Mouse (Mus musculus) embryonic facial prominence, embryonic 12.5 days (tissue): Measurements from ENCODE around the gene Dcaf10. TPM values are rescaled to one million over a fixed set of nuclear protein-coding genes. Genes with fewer than 3 reads are reported as not detected.

Experiments
- ATAC-seq: fragments of 200-750 bp; cut with Nextera tagmentation; 2 replicates; pipeline ENCODE4 v1.8.0; 2017; ENCODE audit not compliant: insufficient number of reproducible peaks, insufficient read depth, low FRiP score, low TSS enrichment
- H3K27ac ChIP-seq: fragments of 300-500 bp; sonication (generic); 2 replicates; pipeline ENCODE4 v1.5.1; 2016; ENCODE audit warnings: mild to moderate bottlenecking
- H3K27me3 ChIP-seq: fragments of 300-500 bp; sonication (generic); 2 replicates; pipeline ENCODE4 v1.6.1; 2016; ENCODE audit warnings: mild to moderate bottlenecking, moderate library complexity
- H3K36me3 ChIP-seq: fragments of 300-500 bp; sonication (generic); 2 replicates; pipeline ENCODE4 v1.6.1; 2016; ENCODE audit warnings: mild to moderate bottlenecking
- H3K4me1 ChIP-seq: fragments of 300-500 bp; sonication (generic); 2 replicates; pipeline ENCODE4 v1.6.1; 2016
- H3K4me2 ChIP-seq: fragments of 300-500 bp; sonication (generic); replicated peaks from 2 replicates; pipeline ENCODE4 v1.6.1; 2016; ENCODE audit warnings: mild to moderate bottlenecking, moderate library complexity
- H3K4me3 ChIP-seq: fragments of 300-500 bp; sonication (generic); 2 replicates; pipeline ENCODE4 v1.5.1; 2016; ENCODE audit warnings: mild to moderate bottlenecking
- H3K9ac ChIP-seq: fragments of 300-500 bp; sonication (generic); 2 replicates; pipeline ENCODE4 v1.6.1; 2016; ENCODE audit warnings: mild to moderate bottlenecking, moderate library complexity
- H3K9me3 ChIP-seq: fragments of 300-500 bp; sonication (generic); 2 replicates; pipeline ENCODE4 v1.6.1; 2016; ENCODE audit warnings: mild to moderate bottlenecking, moderate library complexity
- WGBS: fragments of 180-500 bp; shearing (Covaris S2); methylation state at CpG from one replicate; pipeline ENCODE4 v1.1.7; 2016; 5-methylcytosine and 5-hydroxymethylcytosine counted together
- polyA plus RNA-seq: library from polyadenylated mRNA; unstranded; fragments of >200 nt; fragmentation: Nextera tagmentation; extraction: Ambion mirVana; gene quantifications from 2 replicates; pipeline ENCODE4 v1.2.1, GENCODE M21; 2016

Dcaf10 gene
- 18.4 and 20.1 TPM in 2 replicates for polyA plus RNA-seq

DNA sequence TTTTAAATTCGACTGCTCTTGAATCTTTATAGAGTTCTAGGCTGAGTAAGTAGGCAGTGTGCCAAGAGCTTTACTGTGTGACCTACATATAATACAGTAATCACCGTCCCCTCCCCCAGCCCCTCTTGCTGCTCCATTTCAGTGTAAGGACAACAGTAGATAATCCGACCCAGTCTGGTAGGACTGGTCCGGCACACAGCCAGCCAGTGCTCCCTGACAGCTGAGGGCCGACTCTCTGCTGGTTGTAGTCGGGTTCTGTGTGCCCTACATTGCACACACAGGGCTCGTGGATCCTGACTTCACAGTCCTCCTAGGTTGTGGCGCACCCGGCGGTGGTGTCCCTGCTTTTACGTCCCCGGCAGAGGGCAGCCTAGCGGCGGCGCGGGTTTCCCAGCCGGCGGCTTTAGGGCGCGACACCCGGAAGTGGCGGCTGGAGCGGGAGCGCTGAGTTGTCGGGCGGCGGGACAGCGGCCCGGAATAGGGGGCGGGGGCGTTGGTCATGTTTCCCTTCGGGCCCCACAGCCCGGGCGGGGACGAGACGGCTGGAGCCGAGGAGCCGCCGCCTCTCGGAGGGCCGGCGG is at the start of gene Dcaf10:
Dcaf10 (plus strand) TSS at position 433 of the 581 bp plus-strand sequence.
- Histone ChIP-seq H3K36me3 (no peaks in the 10 kb centered on the region), H3K4me1 (peaks cover 12% of the 10 kb centered on the region), H3K4me2 (peak within 1 kb of the TSS; percentile 77), H3K4me3 (peak within 1 kb of the TSS; percentile 97), H3K27ac (peak within 1 kb of the TSS; percentile 97), H3K9ac (peak within 1 kb of the TSS; percentile 97), H3K9me3 (no peaks in the 10 kb centered on the region), H3K27me3 (no peaks in the 10 kb centered on the region)
- WGBS: 2% methylated on average over 38 of the region's 42 CpGs
- ATAC-seq: peak; percentile 91

DNA sequence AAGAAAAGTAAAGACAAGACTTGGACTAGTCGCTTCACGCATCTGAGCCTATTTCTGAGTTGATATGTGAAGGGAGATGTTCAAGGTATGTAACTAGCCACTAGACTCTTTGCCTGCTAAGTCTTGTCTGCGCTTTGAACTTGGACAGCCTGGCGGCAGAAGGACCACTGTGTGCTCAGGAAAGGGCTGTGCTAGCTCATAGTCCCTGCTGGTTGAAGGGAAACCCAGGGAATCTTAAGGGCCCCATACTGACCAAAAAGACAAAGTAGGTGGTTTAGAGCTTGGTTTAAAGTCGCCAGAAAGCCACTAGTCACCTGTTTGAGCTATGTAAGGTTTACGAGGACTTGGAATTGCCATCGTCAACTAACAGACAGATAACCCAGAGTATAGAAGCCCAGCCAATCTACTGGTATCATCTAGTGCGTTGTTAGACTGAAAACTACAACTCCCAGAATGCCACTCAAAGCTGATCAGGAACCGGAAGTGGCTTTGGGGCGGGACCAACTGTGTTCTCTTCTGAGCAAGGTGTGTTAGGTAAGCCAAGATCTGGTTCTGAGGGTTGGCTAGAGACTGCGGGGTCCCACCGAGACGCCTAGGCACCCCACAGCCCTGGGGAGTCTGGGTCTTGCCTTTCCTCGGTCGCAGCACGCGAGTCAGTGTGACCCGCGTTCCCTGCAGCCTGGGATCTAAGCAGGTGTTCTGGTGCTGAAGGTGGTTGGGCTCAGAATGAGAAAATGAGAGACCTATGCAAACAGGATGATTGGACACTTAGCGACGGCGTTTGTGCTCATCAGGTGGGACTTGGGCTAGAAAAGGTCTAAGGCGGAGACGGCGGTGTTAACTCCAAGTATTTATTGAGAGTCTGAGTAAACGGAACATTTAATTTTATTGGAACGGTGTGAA is 45.0 kb upstream of the Dcaf10 start, which contains the start of gene Trmt10b:
Trmt10b (plus strand) TSS at position 466 of the 903 bp plus-strand sequence.
- no peak within 1 kb of the TSS for H3K27ac ChIP-seq
- peaks cover 6% of the 10 kb centered on the region; the same call in 1 of the 2 replicates for H3K4me1 ChIP-seq
- 0 out of 2 replicates have a peak, but pooled peaks have one; percentile 74 for ATAC-seq
- peak within 1 kb of the TSS; percentile 65 for H3K9ac ChIP-seq
- peak within 1 kb of the TSS; percentile 61 for H3K4me2 ChIP-seq
- no peaks in the 10 kb centered on the region for H3K27me3 ChIP-seq
- 21% methylated on average over 27 of the region's 27 CpGs for WGBS
- no peaks in the 10 kb centered on the region for H3K9me3 ChIP-seq
- H3K36me3 ChIP-seq: peaks cover 9% of the 10 kb centered on the region; the same call in 1 of the 2 replicates
- H3K4me3 ChIP-seq: peak within 1 kb of the TSS; percentile 80

DNA sequence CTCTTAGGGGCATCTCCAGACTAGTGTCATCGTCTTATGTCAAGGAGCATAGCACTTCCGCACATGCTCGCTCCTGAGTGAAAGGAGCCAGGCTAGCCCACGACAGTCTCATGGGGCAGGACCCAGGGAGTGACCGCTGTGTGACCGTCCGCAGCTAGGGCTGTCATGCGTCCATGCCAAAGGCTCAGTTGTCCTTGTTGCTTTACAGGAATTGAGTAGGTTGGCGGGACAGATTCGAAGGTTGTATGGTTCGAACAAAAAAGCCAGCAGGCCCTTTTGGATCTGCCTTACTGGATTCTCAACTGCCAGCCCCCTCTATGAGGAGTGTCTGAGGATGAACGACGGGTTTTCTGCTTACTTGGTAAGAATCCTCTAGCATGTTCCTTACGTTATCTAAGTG is 36.4 kb upstream of the Dcaf10 start:
- no peak overlapping the region for H3K9ac ChIP-seq
- no peaks in the 10 kb centered on the region for H3K27me3 ChIP-seq
- ATAC-seq: no peak
- H3K4me3 ChIP-seq: no peak overlapping the region
- H3K9me3 ChIP-seq: no peaks in the 10 kb centered on the region
- WGBS: 97% methylated on average over 14 of the region's 14 CpGs
- H3K27ac ChIP-seq: no peak overlapping the region
- H3K4me1 ChIP-seq: no peaks in the 10 kb centered on the region
- peaks cover 63% of the 10 kb centered on the region for H3K36me3 ChIP-seq
- H3K4me2 ChIP-seq: no peak overlapping the region

DNA sequence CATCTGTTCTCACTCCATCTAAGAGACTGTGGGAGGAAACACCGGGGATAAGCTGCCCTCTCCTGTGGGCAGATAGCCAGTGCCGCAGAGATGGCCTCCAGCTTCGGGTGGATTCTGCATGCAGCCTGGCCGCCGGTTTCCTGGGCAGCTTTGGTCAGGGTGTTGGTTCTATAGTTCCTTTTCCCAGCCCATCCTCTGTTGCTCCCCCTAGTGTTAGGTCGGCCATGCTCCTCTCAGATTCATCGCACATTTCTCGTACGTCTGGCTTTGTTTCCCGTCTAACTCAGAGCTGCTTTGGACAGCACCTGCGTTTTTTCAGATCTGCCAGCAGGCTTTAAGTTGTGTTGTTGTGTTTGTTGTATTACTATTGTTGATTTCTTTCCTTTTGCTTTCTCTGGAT is 33.9 kb upstream of the Dcaf10 start:
- H3K4me3 ChIP-seq: no peak overlapping the region
- H3K36me3 ChIP-seq: peaks cover 43% of the 10 kb centered on the region
- no peaks in the 10 kb centered on the region for H3K27me3 ChIP-seq
- no peaks in the 10 kb centered on the region for H3K4me1 ChIP-seq
- no peaks in the 10 kb centered on the region for H3K9me3 ChIP-seq
- H3K4me2 ChIP-seq: no peak overlapping the region
- ATAC-seq: no peak
- WGBS: 43% methylated on average over 11 of the region's 11 CpGs
- no peak overlapping the region for H3K27ac ChIP-seq
- no peak overlapping the region for H3K9ac ChIP-seq

DNA sequence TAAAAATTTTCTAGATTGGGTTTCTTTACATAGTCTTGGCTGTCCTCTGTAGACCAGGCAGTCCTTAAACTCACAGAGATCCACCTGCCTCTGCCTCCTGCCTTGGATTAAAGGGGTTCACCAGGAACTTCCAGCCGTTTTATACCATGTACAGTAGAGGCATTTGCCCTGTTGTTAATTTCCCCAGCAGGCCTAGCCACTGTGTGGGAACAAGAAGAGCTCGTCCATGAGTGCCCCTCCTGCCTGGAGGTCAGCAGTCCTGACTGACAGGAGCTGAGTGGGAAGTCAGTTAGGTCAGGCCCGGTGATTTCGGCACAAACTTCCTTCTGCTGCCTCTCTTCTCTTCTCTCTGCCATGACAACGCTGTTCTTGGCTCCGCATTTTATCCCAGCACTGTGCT is 33.3 kb upstream of the Dcaf10 start:
- ATAC-seq: no peak
- no peak overlapping the region for H3K9ac ChIP-seq
- no peaks in the 10 kb centered on the region for H3K9me3 ChIP-seq
- H3K4me2 ChIP-seq: no peak overlapping the region
- H3K27ac ChIP-seq: no peak overlapping the region
- H3K27me3 ChIP-seq: no peaks in the 10 kb centered on the region
- H3K4me3 ChIP-seq: no peak overlapping the region
- WGBS: 89% methylated on average over 6 of the region's 6 CpGs
- peaks cover 42% of the 10 kb centered on the region for H3K36me3 ChIP-seq
- no peaks in the 10 kb centered on the region for H3K4me1 ChIP-seq

DNA sequence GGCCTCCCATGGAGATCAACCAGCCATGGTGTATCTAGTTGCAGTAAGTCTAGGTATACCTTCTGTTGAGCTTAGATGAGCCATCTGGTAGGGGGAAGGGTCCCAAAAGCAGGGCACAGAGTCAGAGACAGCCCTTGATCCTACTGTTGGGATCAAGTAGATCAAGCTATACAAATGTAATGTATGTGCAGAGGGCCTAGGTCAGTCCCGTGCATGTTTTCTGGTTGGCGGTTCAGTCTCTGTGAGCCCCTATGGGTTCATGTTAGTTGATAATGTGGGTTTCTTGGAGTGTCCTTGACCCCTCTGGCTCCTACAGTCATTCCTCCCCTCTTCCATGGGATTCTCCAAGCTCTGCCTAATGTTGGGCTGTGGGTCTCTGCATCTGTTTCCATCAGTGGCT is 30.8 kb upstream of the Dcaf10 start:
- ATAC-seq: no peak

DNA sequence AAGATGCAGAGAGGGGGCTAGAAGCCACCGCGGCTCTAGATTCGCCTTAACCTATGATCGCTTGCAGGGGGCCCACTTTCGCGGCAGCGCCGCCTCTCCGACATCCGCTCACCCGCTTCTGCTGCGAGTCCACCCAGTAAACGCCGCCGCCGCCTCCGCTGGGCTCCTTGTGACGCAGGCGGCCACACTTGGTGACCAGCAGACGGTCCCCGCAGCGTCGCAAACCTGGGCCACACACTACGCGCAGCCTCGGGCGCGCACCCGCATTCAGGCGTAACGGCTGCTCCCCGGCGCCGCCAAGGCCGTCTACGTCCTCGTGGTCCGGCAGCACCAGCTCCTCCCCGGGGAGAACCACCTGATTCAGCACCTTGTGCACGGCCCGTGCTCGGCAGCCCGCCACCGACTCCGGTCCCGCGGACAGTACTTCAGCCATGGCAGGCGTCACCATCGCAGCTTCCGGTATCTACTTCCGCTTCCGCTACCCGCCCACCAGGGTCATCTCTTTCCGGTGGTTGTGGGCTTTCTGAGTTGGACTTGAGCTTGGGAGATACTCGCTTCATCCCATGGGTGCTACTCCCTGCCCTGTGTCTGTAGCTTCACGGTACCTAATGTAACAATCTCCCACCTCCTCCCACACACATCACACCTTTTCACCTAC is 21.6 kb upstream of the Dcaf10 start:
- peak overlapping the region; percentile 89 for H3K9ac ChIP-seq
- peak overlapping the region; percentile 93 for H3K4me3 ChIP-seq
- H3K36me3 ChIP-seq: peaks cover 26% of the 10 kb centered on the region
- peaks cover 16% of the 10 kb centered on the region for H3K27me3 ChIP-seq
- H3K4me1 ChIP-seq: peaks cover 9% of the 10 kb centered on the region
- H3K27ac ChIP-seq: peak overlapping the region; percentile 61; the same call in 1 of the 2 replicates
- H3K4me2 ChIP-seq: peak overlapping the region; percentile 68
- no peaks in the 10 kb centered on the region for H3K9me3 ChIP-seq
- WGBS: under 1% methylated on average over 50 of the region's 56 CpGs
- peak; percentile 60; the same call in 1 of the 2 replicates for ATAC-seq

More for the DNA sequence above, 30.8 kb upstream of the Dcaf10 start:
- Histone ChIP-seq H3K9me3 (no peaks in the 10 kb centered on the region), H3K9ac (no peak overlapping the region), H3K4me3 (no peak overlapping the region), H3K27ac (no peak overlapping the region), H3K4me2 (no peak overlapping the region), H3K4me1 (no peaks in the 10 kb centered on the region), H3K36me3 (peaks cover 44% of the 10 kb centered on the region), H3K27me3 (no peaks in the 10 kb centered on the region)
- WGBS: 93% methylated on average over 2 of the region's 2 CpGs

DNA sequence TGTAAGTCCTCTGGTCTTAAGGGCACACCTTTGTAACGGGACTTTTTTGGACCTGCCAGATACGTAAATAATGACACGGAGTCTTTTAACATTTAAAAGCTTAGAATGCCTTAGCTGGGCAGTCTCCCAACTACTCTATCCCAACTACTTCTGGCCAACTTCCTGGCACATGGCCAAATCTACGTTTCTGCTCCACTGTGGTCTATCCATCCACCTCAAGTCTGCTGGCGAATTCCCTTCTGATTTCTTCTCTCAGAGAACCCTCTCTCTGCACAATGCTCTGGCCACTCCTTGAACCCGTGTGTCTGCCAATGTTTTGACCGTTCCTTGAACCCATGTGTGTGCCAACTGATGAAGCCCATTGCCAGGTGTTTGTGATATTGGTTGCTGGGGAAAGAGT is 10.8 kb upstream of the Dcaf10 start:
- Histone ChIP-seq H3K9ac (no peak overlapping the region), H3K27ac (no peak overlapping the region), H3K4me1 (no peaks in the 10 kb centered on the region), H3K4me2 (no peak overlapping the region), H3K27me3 (peaks cover 3% of the 10 kb centered on the region; the same call in 1 of the 2 replicates), H3K36me3 (no peaks in the 10 kb centered on the region), H3K9me3 (no peaks in the 10 kb centered on the region), H3K4me3 (no peak overlapping the region)
- no peak for ATAC-seq
- 82% methylated on average over 7 of the region's 7 CpGs for WGBS

DNA sequence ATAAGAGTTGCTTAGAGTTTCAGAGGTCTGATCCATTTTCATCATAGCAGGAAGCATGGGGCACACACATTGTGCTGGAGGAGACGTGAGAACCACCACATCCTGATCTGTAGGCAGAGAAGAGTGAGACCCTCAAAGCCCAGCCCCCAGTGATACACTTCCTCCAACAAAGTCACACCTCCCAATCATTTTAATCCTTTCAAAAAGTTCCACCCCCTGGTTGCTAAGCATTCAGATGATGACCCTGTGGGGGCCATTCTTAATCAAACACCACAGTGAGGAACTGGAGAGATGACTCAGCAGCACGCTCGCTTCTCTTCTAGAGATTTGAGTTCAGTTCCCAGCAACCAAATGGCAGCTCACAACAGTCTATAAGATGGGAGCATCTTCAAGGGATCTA is 9.4 kb upstream of the Dcaf10 start:
- Histone ChIP-seq H3K27me3 (peaks cover 3% of the 10 kb centered on the region; the same call in 1 of the 2 replicates), H3K9ac (no peak overlapping the region), H3K4me2 (no peak overlapping the region), H3K36me3 (no peaks in the 10 kb centered on the region), H3K9me3 (no peaks in the 10 kb centered on the region), H3K4me3 (no peak overlapping the region), H3K4me1 (no peaks in the 10 kb centered on the region), H3K27ac (no peak overlapping the region)
- WGBS: 62% methylated on average over 3 of the region's 3 CpGs
- no peak for ATAC-seq

DNA sequence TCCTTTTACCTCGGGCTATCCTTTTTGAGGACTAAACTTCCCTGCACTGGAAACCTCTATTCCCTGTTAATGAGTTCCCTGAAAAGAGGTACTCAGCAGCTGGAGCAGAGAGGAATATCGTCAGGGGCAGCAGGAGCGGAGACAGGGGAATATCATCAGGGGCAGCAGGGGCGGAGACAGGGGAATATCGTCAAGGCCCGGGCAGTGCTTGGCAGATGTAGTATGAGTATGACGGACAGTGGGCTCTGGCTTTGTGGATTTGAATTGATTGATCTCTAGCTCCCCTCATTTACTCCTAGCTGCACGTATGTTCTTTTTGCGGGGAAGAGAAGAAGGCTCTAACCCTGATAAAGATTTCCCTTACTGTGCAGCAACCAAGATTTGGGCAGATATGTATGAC is 675 bp upstream of the Dcaf10 start:
- peak overlapping the region; percentile 77 for H3K4me2 ChIP-seq
- peak overlapping the region; percentile 97; the same call in 1 of the 2 replicates for H3K27ac ChIP-seq
- no peaks in the 10 kb centered on the region for H3K36me3 ChIP-seq
- peak overlapping the region; percentile 97; the same call in 1 of the 2 replicates for H3K9ac ChIP-seq
- no peaks in the 10 kb centered on the region for H3K9me3 ChIP-seq
- ATAC-seq: no peak
- no peaks in the 10 kb centered on the region for H3K27me3 ChIP-seq
- H3K4me1 ChIP-seq: peaks cover 12% of the 10 kb centered on the region
- 64% methylated on average over 9 of the region's 9 CpGs for WGBS
- H3K4me3 ChIP-seq: peak overlapping the region; percentile 97; the same call in 1 of the 2 replicates
